Mouse (Mus musculus) thymus, postnatal 36 days (tissue): ENCODE data around the gene Cep170.
"Not testable (repeated sequence)": the region's sequence is repeated elsewhere in the genome, so short reads cannot be mapped to it uniquely, and the experiment has no call there.

Source experiments
- DNase-seq, 2 experiments: peaks; one replicate each; pipeline ENCODE4 v3.0.0; 2022; ENCODE audit warnings: mixed read lengths in 2 of 2

Cep170 gene

GRCm38 (mm10) chr1:176814036-176814420, at the start of gene Cep170:
Gene Cep170 (minus strand): TSS chr1:176814067.
- peak; percentile 92 to 95 for DNase-seq

- DNase-seq = peak in 1 of 2 experiments; percentile 34
Observed at GRCm38 (mm10) chr1:176861981-176862644, 48.2 kb upstream of the Cep170 start.

- peak in 1 of 2 experiments; percentile 17 for DNase-seq
Observed at GRCm38 (mm10) chr1:176852813-176853590, 39.1 kb upstream of the Cep170 start.

- DNase-seq = no peak
Observed at GRCm38 (mm10) chr1:176851401-176851800, 37.5 kb upstream of the Cep170 start.

- DNase-seq = no peak
Observed at GRCm38 (mm10) chr1:176849377-176849776, 35.5 kb upstream of the Cep170 start.

GRCm38 (mm10) chr1:176848613-176849290, 34.9 kb upstream of the Cep170 start:
- DNase-seq = no peak

GRCm38 (mm10) chr1:176847118-176847859, 33.4 kb upstream of the Cep170 start:
- DNase-seq = no peak

GRCm38 (mm10) chr1:176845082-176845977, 31.5 kb upstream of the Cep170 start:
- peak in 1 of 2 experiments; percentile 30 for DNase-seq

GRCm38 (mm10) chr1:176836562-176836961, 22.7 kb upstream of the Cep170 start:
- not testable (repeated sequence) for DNase-seq

- peak; percentile 24 to 38 for DNase-seq
Observed at GRCm38 (mm10) chr1:176835501-176836294, 21.8 kb upstream of the Cep170 start.

GRCm38 (mm10) chr1:176834880-176835279, 21.0 kb upstream of the Cep170 start:
- no peak for DNase-seq

- no peak for DNase-seq
Observed at GRCm38 (mm10) chr1:176833948-176834347, 20.1 kb upstream of the Cep170 start.

- no peak for DNase-seq
Observed at GRCm38 (mm10) chr1:176833257-176833656, 19.4 kb upstream of the Cep170 start.

- DNase-seq = no peak
Observed at GRCm38 (mm10) chr1:176832607-176833006, 18.7 kb upstream of the Cep170 start.

GRCm38 (mm10) chr1:176832071-176832470, 18.2 kb upstream of the Cep170 start:
- no peak for DNase-seq

- DNase-seq = no peak
Observed at GRCm38 (mm10) chr1:176828666-176829065, 14.8 kb upstream of the Cep170 start.

- DNase-seq = no peak
Observed at GRCm38 (mm10) chr1:176827945-176828485, 14.1 kb upstream of the Cep170 start.

- no peak for DNase-seq
Observed at GRCm38 (mm10) chr1:176827365-176827764, 13.5 kb upstream of the Cep170 start.

- DNase-seq = no peak
Observed at GRCm38 (mm10) chr1:176826931-176827330, 13.1 kb upstream of the Cep170 start.

- DNase-seq = no peak
Observed at GRCm38 (mm10) chr1:176826186-176826585, 12.3 kb upstream of the Cep170 start.

GRCm38 (mm10) chr1:176825084-176825483, 11.2 kb upstream of the Cep170 start:
- DNase-seq = no peak
